Mouse (Mus musculus) intestine, postnatal 0 days (tissue): Measurements from ENCODE around the gene Akr1d1. TPM values are rescaled to one million over a fixed set of nuclear protein-coding genes. Genes with fewer than 3 reads are reported as not detected.

Source experiments
- ATAC-seq: fragments of 200-750 bp; cut with Nextera tagmentation; 2 replicates; pipeline ENCODE4 v1.8.0; 2017; ENCODE audit warnings: mild to moderate bottlenecking, moderate TSS enrichment, moderate library complexity
- H3K27ac ChIP-seq: fragments of 300-500 bp; sonication (generic); 2 replicates; pipeline ENCODE4 v1.5.1; 2014; ENCODE audit warnings: mild to moderate bottlenecking, low read depth, low read length, moderate library complexity
- H3K27me3 ChIP-seq: fragments of 300-500 bp; sonication (generic); replicated peaks from 2 replicates; pipeline ENCODE4 v1.6.1; 2014; ENCODE audit warnings: low read length, mixed read lengths; ENCODE audit not compliant: control insufficient read depth, insufficient read depth
- H3K36me3 ChIP-seq: fragments of 300-500 bp; sonication (generic); 2 replicates; pipeline ENCODE4 v1.6.1; 2014; ENCODE audit warnings: mild to moderate bottlenecking, moderate library complexity; ENCODE audit not compliant: control insufficient read depth, insufficient read depth
- H3K4me1 ChIP-seq: fragments of 300-500 bp; sonication (generic); replicated peaks from 2 replicates; pipeline ENCODE4 v1.6.1; 2014; ENCODE audit warnings: antibody characterized with exemption, low read length, mixed read lengths; ENCODE audit not compliant: control insufficient read depth, insufficient read depth
- H3K4me2 ChIP-seq: fragments of 300-500 bp; sonication (generic); replicated peaks from 2 replicates; pipeline ENCODE4 v1.6.1; 2014; ENCODE audit warnings: low read depth, mild to moderate bottlenecking, moderate library complexity
- H3K4me3 ChIP-seq: fragments of 300-500 bp; sonication (generic); 2 replicates; pipeline ENCODE4 v1.5.1; 2014; ENCODE audit warnings: low read depth, low read length
- H3K9ac ChIP-seq: fragments of 300-500 bp; sonication (generic); 2 replicates; pipeline ENCODE4 v1.6.1; 2014; ENCODE audit warnings: mild to moderate bottlenecking, low read depth, low read length
- H3K9me3 ChIP-seq: fragments of 300-500 bp; sonication (generic); 2 replicates; pipeline ENCODE4 v1.6.1; 2016; ENCODE audit warnings: mixed run types; ENCODE audit not compliant: control insufficient read depth
- CTCF ChIP-seq: sonication (generic); IDR thresholded peaks from 2 replicates; pipeline ENCODE4 v1.5.1; 2016; ENCODE audit warnings: low read depth, mild to moderate bottlenecking, control low read depth, antibody characterized with exemption, moderate library complexity
- WGBS: fragments of 180-500 bp; shearing (Covaris S2); extraction: QIAGEN DNeasy Blood & Tissue Kit; methylation state at CpG from one replicate; pipeline ENCODE4 v1.1.7; 2014; 5-methylcytosine and 5-hydroxymethylcytosine counted together
- polyA plus RNA-seq: library from polyadenylated mRNA; unstranded; fragments of >200 nt; fragmentation: Nextera tagmentation; extraction: Ambion mirVana; gene quantifications from 2 replicates; pipeline ENCODE4 v1.2.1, GENCODE M21; 2015

Akr1d1 gene
- polyA plus RNA-seq, 1 experiment from 2014 or later = 0.51 TPM

- Histone ChIP-seq H3K4me1 (peaks cover 8% of the 10 kb centered on the region; the same call in 1 of the 2 replicates), H3K4me2 (no peak overlapping the region), H3K9me3 (no peaks in the 10 kb centered on the region), H3K27me3 (no peaks in the 10 kb centered on the region), H3K36me3 (no peaks in the 10 kb centered on the region), H3K4me3 (no peak overlapping the region), H3K9ac (no peak overlapping the region), H3K27ac (no peak overlapping the region)
- no peak for TF ChIP-seq CTCF
- 81% methylated on average over 3 of the region's 3 CpGs for WGBS
- no peak for ATAC-seq
Measured at GRCm38 (mm10) chr6:37536831-37537230, 6.9 kb downstream of the Akr1d1 start.

GRCm38 (mm10) chr6:37537801-37538200 lies 7.8 kb downstream of the Akr1d1 start:
- H3K27me3 ChIP-seq = no peaks in the 10 kb centered on the region
- H3K9me3 ChIP-seq = no peaks in the 10 kb centered on the region
- no peaks in the 10 kb centered on the region for H3K36me3 ChIP-seq
- WGBS = 73% methylated on average over 3 of the region's 3 CpGs
- no peak overlapping the region for H3K4me3 ChIP-seq
- no peak overlapping the region for H3K27ac ChIP-seq
- no peak for ATAC-seq
- no peak overlapping the region for H3K9ac ChIP-seq
- peaks cover 8% of the 10 kb centered on the region; the same call in 1 of the 2 replicates for H3K4me1 ChIP-seq
- no peak overlapping the region for H3K4me2 ChIP-seq
- TF ChIP-seq CTCF = no peak

DNA sequence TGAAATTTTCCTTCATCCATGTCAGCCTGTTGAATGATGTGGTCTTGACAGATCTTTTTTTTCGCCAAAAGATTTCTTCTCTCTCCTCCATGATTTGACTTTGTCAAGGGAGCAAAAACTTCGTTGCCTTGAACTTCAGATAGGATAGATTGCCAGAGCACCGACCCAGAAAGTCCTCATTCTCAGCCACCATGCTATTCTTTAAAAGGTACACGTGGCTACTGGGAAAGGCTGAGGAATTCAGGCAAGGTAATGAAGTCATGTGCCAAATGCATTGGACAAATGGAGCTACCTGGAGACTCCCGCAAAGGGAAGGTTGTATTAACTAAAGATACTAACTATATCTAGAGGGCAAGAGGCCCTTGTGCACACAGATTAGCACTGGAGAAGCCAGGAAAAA lies 8.8 kb downstream of the Akr1d1 start:
- Histone ChIP-seq H3K9me3 (no peaks in the 10 kb centered on the region), H3K4me2 (no peak overlapping the region), H3K27me3 (no peaks in the 10 kb centered on the region), H3K36me3 (no peaks in the 10 kb centered on the region), H3K4me1 (peaks cover 8% of the 10 kb centered on the region; the same call in 1 of the 2 replicates), H3K9ac (no peak overlapping the region), H3K4me3 (no peak overlapping the region), H3K27ac (no peak overlapping the region)
- ATAC-seq = peak; percentile 28; the same call in 1 of the 2 replicates
- TF ChIP-seq CTCF = no peak
- WGBS = 65% methylated on average over 5 of the region's 5 CpGs

- WGBS = 37% methylated on average over 9 of the region's 9 CpGs
- H3K27me3 ChIP-seq = no peaks in the 10 kb centered on the region
- H3K9ac ChIP-seq = no peak overlapping the region
- ATAC-seq = peak; percentile 49; the same call in 1 of the 2 replicates
- peaks cover 8% of the 10 kb centered on the region; the same call in 1 of the 2 replicates for H3K4me1 ChIP-seq
- no peaks in the 10 kb centered on the region for H3K9me3 ChIP-seq
- no peaks in the 10 kb centered on the region for H3K36me3 ChIP-seq
- H3K4me3 ChIP-seq = no peak overlapping the region
- H3K4me2 ChIP-seq = peak overlapping the region; percentile 35
- no peak overlapping the region for H3K27ac ChIP-seq
- TF ChIP-seq CTCF = no peak
Measured at GRCm38 (mm10) chr6:37539403-37539802, 9.4 kb downstream of the Akr1d1 start.

- Histone ChIP-seq H3K27me3 (no peaks in the 10 kb centered on the region), H3K9me3 (no peaks in the 10 kb centered on the region), H3K4me2 (no peak overlapping the region), H3K27ac (peak overlapping the region; percentile 21; the same call in 1 of the 2 replicates), H3K4me1 (peaks cover 8% of the 10 kb centered on the region; the same call in 1 of the 2 replicates), H3K4me3 (no peak overlapping the region), H3K9ac (no peak overlapping the region), H3K36me3 (no peaks in the 10 kb centered on the region)
- no peak for TF ChIP-seq CTCF
- 34% methylated on average over 3 of the region's 3 CpGs for WGBS
- ATAC-seq = peak; percentile 79
Measured at GRCm38 (mm10) chr6:37540113-37540512, 10.1 kb downstream of the Akr1d1 start.

DNA sequence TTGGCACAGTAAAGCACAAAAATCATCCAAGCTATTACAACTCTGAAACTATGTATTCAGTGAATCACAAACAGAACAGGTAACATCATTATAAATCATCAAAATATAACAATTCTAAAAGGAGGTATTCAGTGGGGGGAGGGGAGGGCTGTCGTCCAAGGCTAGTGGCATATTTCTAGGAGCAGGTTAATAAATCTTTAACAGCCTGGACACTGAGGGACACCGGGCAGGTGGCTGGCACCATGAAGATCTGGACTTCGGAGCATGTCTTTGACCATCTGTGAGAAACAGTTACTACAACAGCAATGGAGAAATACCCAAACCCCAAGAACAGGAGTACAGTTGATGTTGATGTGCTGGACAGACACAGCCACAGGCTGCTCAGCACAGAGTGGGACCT lies 11.2 kb downstream of the Akr1d1 start:
- TF ChIP-seq CTCF = no peak
- no peak for ATAC-seq
- H3K27ac ChIP-seq = no peak overlapping the region
- H3K9me3 ChIP-seq = no peaks in the 10 kb centered on the region
- no peaks in the 10 kb centered on the region for H3K36me3 ChIP-seq
- no peak overlapping the region for H3K4me3 ChIP-seq
- WGBS = 62% methylated on average over 3 of the region's 3 CpGs
- H3K9ac ChIP-seq = no peak overlapping the region
- peaks cover 8% of the 10 kb centered on the region; the same call in 1 of the 2 replicates for H3K4me1 ChIP-seq
- H3K4me2 ChIP-seq = no peak overlapping the region
- no peaks in the 10 kb centered on the region for H3K27me3 ChIP-seq

DNA sequence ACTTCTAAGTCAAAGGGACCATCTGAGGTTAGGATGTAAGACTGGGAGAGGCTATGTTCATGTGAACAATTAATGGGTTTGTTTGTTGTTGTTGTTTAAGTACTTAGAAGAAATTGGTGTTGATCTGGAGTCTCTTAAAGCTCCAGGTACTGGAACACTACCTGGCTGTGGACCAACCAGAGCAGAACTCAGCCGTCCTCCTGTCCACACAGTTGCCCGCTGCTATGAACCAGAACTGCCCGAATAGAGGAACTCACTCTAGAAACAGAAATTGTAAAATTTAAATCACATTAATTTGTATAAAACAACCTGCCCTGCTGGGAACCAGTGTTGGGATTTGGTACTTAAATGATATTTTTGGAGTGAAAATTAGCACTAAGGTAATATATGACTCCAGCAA lies 12.2 kb downstream of the Akr1d1 start:
- WGBS = 97% methylated on average over 3 of the region's 3 CpGs
- H3K4me3 ChIP-seq = no peak overlapping the region
- H3K9me3 ChIP-seq = no peaks in the 10 kb centered on the region
- no peak for TF ChIP-seq CTCF
- H3K36me3 ChIP-seq = no peaks in the 10 kb centered on the region
- no peak overlapping the region for H3K4me2 ChIP-seq
- H3K9ac ChIP-seq = no peak overlapping the region
- H3K27ac ChIP-seq = no peak overlapping the region
- no peak for ATAC-seq
- H3K4me1 ChIP-seq = peaks cover 8% of the 10 kb centered on the region; the same call in 1 of the 2 replicates
- H3K27me3 ChIP-seq = no peaks in the 10 kb centered on the region
